ENCODE assay signal across 15 mouse cellular contexts in the genomic region with DNA sequence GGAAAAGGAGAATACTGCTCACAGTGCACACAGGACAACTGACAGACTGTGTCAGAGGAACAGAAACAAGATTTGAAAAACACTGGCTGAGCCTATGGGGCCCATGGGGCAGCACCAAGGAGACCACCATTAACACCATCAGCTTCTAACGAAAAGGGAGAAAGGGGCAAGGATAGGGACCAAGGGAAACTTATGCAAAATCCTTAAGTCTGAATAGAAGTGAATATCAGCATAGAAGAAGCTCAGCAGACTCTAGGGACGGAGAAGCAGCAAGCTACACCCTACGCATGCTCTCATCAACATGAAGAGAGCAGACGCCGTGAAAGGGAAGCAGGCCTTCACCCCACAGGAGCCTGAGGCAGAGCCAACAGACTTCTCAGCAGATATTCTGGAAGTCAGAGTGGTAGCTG.
DNase-seq lines count a peak whose midpoint lies in the region; ATAC-seq and TF ChIP-seq lines count a peak whose summit lies in the region.
"Had no signal": no experiment of that assay in that cellular context is flagged by ENCODE, and none has a peak within 500 bp of the region (broad histone marks: within the 10 kb centered on the region; RNA-seq: fewer than 3 reads in every experiment).

No protein-coding gene starts in this region.

- H3K27ac ChIP-seq in hindbrain, embryonic 10.5 days, result peak overlapping the region; percentile 46; the same call in 1 of the 2 replicates
- no peak overlapping the region for H3K27ac ChIP-seq in hindbrain, embryonic 14.5 days
- H3K27ac ChIP-seq in midbrain, postnatal 0 days (ENCODE audit: low read depth, low read length), result no peak overlapping the region
- no peak overlapping the region for H3K27ac ChIP-seq in midbrain, embryonic 11.5 days (ENCODE audit: low read depth, low read length)
- H3K27ac ChIP-seq in stomach, embryonic 15.5 days, result peak overlapping the region; percentile 74
- H3K27ac ChIP-seq in forebrain, postnatal 0 days (ENCODE audit: low read depth, low read length), result no peak overlapping the region
- H3K27ac ChIP-seq: hindbrain, embryonic 15.5 days; kidney, postnatal 0 days; left cerebral cortex, adult 2 months; liver, embryonic 14.5 days; midbrain, embryonic 12.5 days; neural tube, embryonic 12.5 days had no signal

- H3K36me3 ChIP-seq in hindbrain, embryonic 10.5 days, result peaks cover 14% of the 10 kb centered on the region; the same call in 1 of the 2 replicates
- H3K36me3 ChIP-seq in hindbrain, embryonic 14.5 days (replicated peaks; ENCODE audit: control insufficient read depth, insufficient read depth), result no peaks in the 10 kb centered on the region
- H3K36me3 ChIP-seq in midbrain, postnatal 0 days (ENCODE audit: insufficient read depth, low read length), result 0 out of 2 replicates have a peak, but pooled peaks cover 3% of the 10 kb centered on the region
- no peaks in the 10 kb centered on the region for H3K36me3 ChIP-seq in midbrain, embryonic 11.5 days (ENCODE audit: control insufficient read depth, insufficient read depth, low read length)
- no peaks in the 10 kb centered on the region for H3K36me3 ChIP-seq in stomach, embryonic 15.5 days
- no peaks in the 10 kb centered on the region for H3K36me3 ChIP-seq in forebrain, postnatal 0 days (ENCODE audit: insufficient read depth)
- H3K36me3 ChIP-seq: hindbrain, embryonic 15.5 days had no signal

- 89% methylated on average over 5 of the region's 5 CpGs for WGBS in hindbrain, embryonic 10.5 days
- 81% methylated on average over 5 of the region's 5 CpGs for WGBS in hindbrain, embryonic 14.5 days
- 78% methylated on average over 5 of the region's 5 CpGs for WGBS in midbrain, postnatal 0 days
- whole genome bisulfite sequencing in midbrain, embryonic 11.5 days, result 87% methylated on average over 5 of the region's 5 CpGs
- 65% methylated on average over 5 of the region's 5 CpGs for WGBS in stomach, embryonic 15.5 days
- 63% methylated on average over 5 of the region's 5 CpGs for WGBS in forebrain, postnatal 0 days

- ATAC-seq in hindbrain, embryonic 14.5 days (ENCODE audit: low FRiP score), result no peak
- ATAC-seq in midbrain, postnatal 0 days (ENCODE audit: low FRiP score), result no peak
- ATAC-seq in midbrain, embryonic 11.5 days (ENCODE audit: low FRiP score), result no peak
- ATAC-seq in stomach, embryonic 15.5 days (ENCODE audit: insufficient read depth, low FRiP score, low read depth), result no peak
- ATAC-seq in forebrain, postnatal 0 days, result no peak

- peaks cover 19% of the 10 kb centered on the region for H3K4me1 ChIP-seq in hindbrain, embryonic 10.5 days (replicated peaks)
- no peaks in the 10 kb centered on the region for H3K4me1 ChIP-seq in hindbrain, embryonic 14.5 days (replicated peaks; ENCODE audit: control insufficient read depth, insufficient read depth, low read length)
- H3K4me1 ChIP-seq in midbrain, postnatal 0 days (ENCODE audit: insufficient read depth, low read length), result no peaks in the 10 kb centered on the region
- H3K4me1 ChIP-seq in midbrain, embryonic 11.5 days (ENCODE audit: control insufficient read depth, insufficient read depth, low read length), result no peaks in the 10 kb centered on the region
- peaks cover 4% of the 10 kb centered on the region; the same call in 1 of the 2 replicates for H3K4me1 ChIP-seq in stomach, embryonic 15.5 days
- H3K4me1 ChIP-seq in forebrain, postnatal 0 days (ENCODE audit: insufficient read depth), result no peaks in the 10 kb centered on the region

- no peaks in the 10 kb centered on the region for H3K9me3 ChIP-seq in hindbrain, embryonic 10.5 days
- H3K9me3 ChIP-seq in hindbrain, embryonic 14.5 days (ENCODE audit: control insufficient read depth, low read length), result no peaks in the 10 kb centered on the region
- no peaks in the 10 kb centered on the region for H3K9me3 ChIP-seq in midbrain, postnatal 0 days (ENCODE audit: low read length)
- no peaks in the 10 kb centered on the region for H3K9me3 ChIP-seq in midbrain, embryonic 11.5 days (ENCODE audit: control insufficient read depth, low read length)
- no peaks in the 10 kb centered on the region for H3K9me3 ChIP-seq in stomach, embryonic 15.5 days
- H3K9me3 ChIP-seq in forebrain, postnatal 0 days (ENCODE audit: low read length), result no peaks in the 10 kb centered on the region
- H3K9me3 ChIP-seq: hindbrain, embryonic 15.5 days; midbrain, embryonic 12.5 days; neural tube, embryonic 12.5 days had no signal

- no peak for TF ChIP-seq CTCF in midbrain, postnatal 0 days (IDR thresholded peaks at IDR 0.05)
- TF ChIP-seq CTCF in forebrain, postnatal 0 days (IDR thresholded peaks at IDR 0.05; ENCODE audit: low read depth), result no peak

- no peak overlapping the region for H3K4me2 ChIP-seq in hindbrain, embryonic 14.5 days (replicated peaks)
- H3K4me2 ChIP-seq in midbrain, postnatal 0 days (ENCODE audit: low read depth, low read length, poor library complexity, severe bottlenecking), result no peak overlapping the region
- no peak overlapping the region for H3K4me2 ChIP-seq in midbrain, embryonic 11.5 days
- H3K4me2 ChIP-seq in stomach, embryonic 15.5 days, result no peak overlapping the region
- no peak overlapping the region for H3K4me2 ChIP-seq in forebrain, postnatal 0 days (ENCODE audit: low read depth)
- H3K4me2 ChIP-seq: hindbrain, embryonic 15.5 days; midbrain, embryonic 12.5 days; neural tube, embryonic 12.5 days had no signal

- no peak for DNase-seq in hindbrain, embryonic 10.5 days (ENCODE audit: low spot score)
- DNase-seq in hindbrain, embryonic 14.5 days (ENCODE audit: low spot score), result no peak
- DNase-seq in midbrain, postnatal 0 days (ENCODE audit: low spot score), result peak; percentile 40
- DNase-seq in midbrain, embryonic 11.5 days (ENCODE audit: low spot score, missing footprints), result no peak
- DNase-seq in cerebellum, postnatal 14 days, result peak; percentile 81 to 88
- DNase-seq in adrenal gland, postnatal 10 days, result no peak
- DNase-seq in forebrain, postnatal 0 days, result no peak
- DNase-seq: adrenal gland, adult 2 months had no signal

- H3K27me3 ChIP-seq in hindbrain, embryonic 10.5 days (ENCODE audit: insufficient read depth, poor library complexity, severe bottlenecking), result no peaks in the 10 kb centered on the region
- H3K27me3 ChIP-seq in hindbrain, embryonic 14.5 days (ENCODE audit: control insufficient read depth, insufficient read depth, low read length), result no peaks in the 10 kb centered on the region
- no peaks in the 10 kb centered on the region for H3K27me3 ChIP-seq in midbrain, postnatal 0 days (ENCODE audit: insufficient read depth, low read length)
- H3K27me3 ChIP-seq in midbrain, embryonic 11.5 days (ENCODE audit: control insufficient read depth, insufficient read depth, low read length), result no peaks in the 10 kb centered on the region
- H3K27me3 ChIP-seq in stomach, embryonic 15.5 days (replicated peaks), result no peaks in the 10 kb centered on the region
- H3K27me3 ChIP-seq in forebrain, postnatal 0 days (ENCODE audit: insufficient read depth, low read length), result no peaks in the 10 kb centered on the region
- H3K27me3 ChIP-seq: hindbrain, embryonic 15.5 days; midbrain, embryonic 12.5 days; neural tube, embryonic 12.5 days had no signal

- H3K4me3 ChIP-seq in hindbrain, embryonic 10.5 days, result no peak overlapping the region
- no peak overlapping the region for H3K4me3 ChIP-seq in hindbrain, embryonic 14.5 days (replicated peaks; ENCODE audit: low read length)
- no peak overlapping the region for H3K4me3 ChIP-seq in midbrain, postnatal 0 days (ENCODE audit: low read depth, low read length)
- no peak overlapping the region for H3K4me3 ChIP-seq in midbrain, embryonic 11.5 days (ENCODE audit: low read depth, low read length)
- no peak overlapping the region for H3K4me3 ChIP-seq in stomach, embryonic 15.5 days (replicated peaks)
- no peak overlapping the region for H3K4me3 ChIP-seq in forebrain, postnatal 0 days (ENCODE audit: low read depth, low read length)
- H3K4me3 ChIP-seq: hindbrain, embryonic 15.5 days; left cerebral cortex, adult 2 months; midbrain, embryonic 12.5 days; neural tube, embryonic 12.5 days had no signal

- H3K9ac ChIP-seq in hindbrain, embryonic 14.5 days, result no peak overlapping the region
- no peak overlapping the region for H3K9ac ChIP-seq in midbrain, postnatal 0 days (replicated peaks; ENCODE audit: low read length, poor library complexity, severe bottlenecking)
- H3K9ac ChIP-seq in midbrain, embryonic 11.5 days (ENCODE audit: low read length), result no peak overlapping the region
- H3K9ac ChIP-seq in stomach, embryonic 15.5 days, result no peak overlapping the region
- no peak overlapping the region for H3K9ac ChIP-seq in forebrain, postnatal 0 days
- H3K9ac ChIP-seq: hindbrain, embryonic 15.5 days; liver, embryonic 14.5 days; midbrain, embryonic 12.5 days; neural tube, embryonic 12.5 days had no signal

Comparison
In these comparisons a context has a peak if more than half of its experiments do, and no peak if none do; other contexts are left out.
1. DNase-seq: peak in midbrain, postnatal 0 days (single experiment) and cerebellum, postnatal 14 days (2 of 2); none in hindbrain, embryonic 10.5 days (single experiment), hindbrain, embryonic 14.5 days (single experiment), midbrain, embryonic 11.5 days (single experiment), adrenal gland, postnatal 10 days (single experiment) and forebrain, postnatal 0 days (single experiment).
2. H3K27ac ChIP-seq: peak in hindbrain, embryonic 10.5 days (single experiment) and stomach, embryonic 15.5 days (single experiment); none in hindbrain, embryonic 14.5 days (single experiment), midbrain, postnatal 0 days (single experiment), midbrain, embryonic 11.5 days (single experiment) and forebrain, postnatal 0 days (single experiment).